Mouse (Mus musculus) adrenal gland, postnatal 14 days (tissue): ENCODE results near the gene Itgb3. TPM values are rescaled to one million over a fixed set of nuclear protein-coding genes. Genes with fewer than 3 reads are reported as not detected.
"Not testable (repeated sequence)": the region's sequence is repeated elsewhere in the genome, so short reads cannot be mapped to it uniquely, and the experiment has no call there.

Experiments
- DNase-seq: peaks from one replicate; pipeline ENCODE4 v3.0.0; 2021; ENCODE audit warnings: mixed read lengths
- long read RNA-seq, 2 experiments: library from polyadenylated mRNA; stranded (forward); transcript quantifications; one replicate each; pipeline ENCODE4 v2.0.0; 2021
- total RNA-seq: library from RNA; stranded (reverse); gene quantifications from 2 replicates; pipeline ENCODE4 v1.2.3, GENCODE M21; 2021

Gene Itgb3
- total RNA-seq: 12.5 and 13.8 TPM in 2 replicates
- long read RNA-seq, experiment 1: 0 reads
- long read RNA-seq, experiment 2, full-length matches to known transcripts: 1 of 8 reads
- long read RNA-seq, experiment 2, partial matches to known transcripts: 7 of 8 reads
- long read RNA-seq, experiment 2, other reads (novel, unspliced or antisense): 0 of 8 reads

DNA sequence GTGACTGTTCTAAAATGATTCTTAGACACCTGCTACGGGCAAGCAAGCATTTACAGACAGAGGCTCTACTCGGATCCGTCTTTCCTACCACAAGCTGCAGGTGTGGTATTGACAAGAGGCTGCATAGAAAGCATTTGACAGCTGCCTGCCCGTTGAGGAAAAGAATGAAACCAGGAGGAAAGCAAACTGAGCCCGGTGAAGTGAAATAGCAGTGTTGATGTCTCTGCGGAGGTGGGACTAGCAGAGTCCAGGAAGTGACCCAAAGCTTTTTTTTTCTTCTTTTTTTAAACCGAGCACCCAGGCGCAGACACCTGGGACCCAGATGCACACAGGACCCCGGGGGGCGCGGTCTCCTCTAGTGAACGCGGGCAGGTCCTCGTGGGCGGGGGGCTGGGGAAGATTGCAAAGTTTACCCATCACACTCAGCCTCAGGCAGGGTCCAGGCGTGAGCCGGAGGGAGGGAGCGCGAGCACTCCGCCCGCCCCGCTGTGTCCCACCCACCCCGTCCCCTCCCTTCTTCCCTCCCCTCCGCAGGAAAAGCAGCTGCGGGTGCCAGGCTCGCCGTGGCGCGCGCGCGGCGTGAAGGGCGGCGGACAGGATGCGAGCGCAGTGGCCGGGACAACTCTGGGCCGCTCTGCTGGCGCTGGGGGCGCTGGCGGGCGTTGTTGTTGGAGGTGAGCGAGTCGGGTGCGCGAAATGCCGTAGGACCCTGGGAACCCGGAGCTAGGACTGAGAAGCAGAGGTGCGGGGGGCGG lies at the start of gene Itgb3:
Itgb3 (plus strand) TSS at position 510 of the 755 bp plus-strand sequence.
- DNase-seq: peak; percentile 91

- DNase-seq: no peak
These were observed 49.7 kb upstream of the Itgb3 start for GRCm38 (mm10) chr11:104558065-104558464.

GRCm38 (mm10) chr11:104558651-104559403 lies 49.0 kb upstream of the Itgb3 start:
- DNase-seq: peak; percentile 47

DNA sequence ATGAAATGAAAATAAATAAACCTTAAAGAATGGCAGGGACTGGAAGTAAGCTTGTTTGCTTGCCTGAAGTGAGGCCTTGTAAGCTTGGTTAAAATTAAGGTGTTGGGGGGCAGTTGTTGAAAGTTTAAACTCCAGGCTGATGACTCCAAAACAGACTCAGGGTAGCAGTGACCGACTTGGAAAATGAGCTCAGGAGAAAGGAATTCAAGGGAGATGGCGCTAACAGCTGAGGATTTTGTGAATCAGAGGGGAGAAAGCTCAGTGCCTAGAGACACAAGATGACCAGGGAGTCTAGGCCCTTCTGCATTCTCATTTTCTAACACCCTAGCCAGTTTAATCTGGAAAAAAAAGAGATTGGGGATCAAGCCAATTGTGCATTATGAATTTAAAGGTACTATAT lies 46.8 kb upstream of the Itgb3 start:
- no peak for DNase-seq

GRCm38 (mm10) chr11:104563496-104563895 lies 44.3 kb upstream of the Itgb3 start:
- DNase-seq: no peak

DNA sequence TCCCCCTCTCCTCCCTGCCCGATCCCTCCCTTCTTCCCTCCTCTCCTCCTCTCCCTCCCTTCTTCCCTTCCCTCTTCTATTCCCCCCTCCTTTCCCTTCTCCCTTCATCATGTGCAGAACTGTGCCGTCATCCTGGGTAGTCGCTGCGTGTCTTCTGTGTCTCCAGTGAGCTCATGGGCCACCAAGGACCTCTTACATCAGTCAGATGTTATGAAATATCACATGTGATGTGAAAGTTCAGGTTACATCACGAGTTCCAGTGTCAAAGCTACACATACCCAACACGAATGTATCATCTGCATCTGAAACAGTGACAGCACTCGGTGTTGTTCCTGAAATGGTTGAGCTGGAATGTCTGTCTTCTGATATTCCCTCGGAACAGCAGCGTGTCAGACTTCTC lies 42.6 kb upstream of the Itgb3 start:
- peak; percentile 31 for DNase-seq

- no peak for DNase-seq
These were observed 41.7 kb upstream of the Itgb3 start for GRCm38 (mm10) chr11:104566097-104566496.

DNA sequence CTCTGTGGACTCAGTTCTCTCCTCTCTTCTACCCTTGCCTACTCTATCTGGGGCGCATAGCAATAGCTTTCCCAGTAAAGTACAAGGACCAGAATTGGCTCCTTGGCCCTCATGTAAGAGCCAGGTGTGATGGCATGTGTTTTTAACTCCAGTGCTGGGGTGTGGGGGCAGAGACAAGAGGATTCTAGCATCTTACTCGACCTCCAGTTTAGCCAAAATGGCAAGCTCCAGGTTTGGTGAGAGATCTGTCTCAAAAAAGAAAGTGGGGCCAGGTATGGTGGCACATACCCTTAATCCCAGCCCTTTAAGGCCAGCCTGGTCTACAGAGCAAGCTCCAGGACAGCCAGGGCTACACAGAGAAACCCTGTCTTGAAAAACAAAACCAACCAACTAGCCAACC lies 41.0 kb upstream of the Itgb3 start:
- DNase-seq: no peak

- DNase-seq: no peak
These were observed 40.1 kb upstream of the Itgb3 start for GRCm38 (mm10) chr11:104567736-104568135.

DNA sequence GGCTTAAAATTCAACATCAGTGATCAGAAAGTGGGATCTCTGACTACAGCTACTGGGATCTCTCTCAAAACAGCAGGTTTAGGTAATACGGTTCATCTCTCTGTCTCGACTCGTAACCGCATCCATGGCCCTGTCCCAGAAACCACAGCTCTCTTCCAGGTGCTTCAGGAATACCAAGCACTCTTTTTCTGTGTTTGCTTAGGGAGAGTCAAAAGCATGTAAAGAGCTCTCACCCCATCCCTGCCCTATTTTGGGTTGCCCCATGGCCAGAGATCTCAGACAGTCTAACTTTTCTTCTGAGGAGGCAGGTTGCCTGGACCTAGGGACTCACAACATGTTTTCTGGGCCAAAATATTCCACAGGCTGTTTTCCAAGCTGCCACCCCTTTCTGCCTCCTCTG lies 39.5 kb upstream of the Itgb3 start:
- DNase-seq: no peak

DNA sequence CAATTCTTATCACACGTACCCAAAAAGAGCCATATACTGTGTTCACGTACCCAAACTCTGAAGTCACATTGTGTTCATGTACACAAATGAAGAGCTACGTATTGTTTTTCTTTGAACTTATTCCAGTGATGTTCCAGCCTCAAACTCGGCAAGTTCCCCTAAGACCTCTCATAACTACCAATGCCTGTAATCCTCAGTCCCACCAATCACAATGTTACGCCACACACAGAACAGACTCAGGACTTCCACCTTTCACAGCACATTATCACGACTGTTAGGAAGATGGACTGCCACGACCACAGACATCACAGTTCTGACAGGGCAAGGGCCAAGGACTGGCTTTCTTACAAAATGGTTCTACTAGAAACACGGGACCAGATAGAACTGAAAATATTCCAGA lies 37.3 kb upstream of the Itgb3 start:
- not testable (repeated sequence) for DNase-seq

DNA sequence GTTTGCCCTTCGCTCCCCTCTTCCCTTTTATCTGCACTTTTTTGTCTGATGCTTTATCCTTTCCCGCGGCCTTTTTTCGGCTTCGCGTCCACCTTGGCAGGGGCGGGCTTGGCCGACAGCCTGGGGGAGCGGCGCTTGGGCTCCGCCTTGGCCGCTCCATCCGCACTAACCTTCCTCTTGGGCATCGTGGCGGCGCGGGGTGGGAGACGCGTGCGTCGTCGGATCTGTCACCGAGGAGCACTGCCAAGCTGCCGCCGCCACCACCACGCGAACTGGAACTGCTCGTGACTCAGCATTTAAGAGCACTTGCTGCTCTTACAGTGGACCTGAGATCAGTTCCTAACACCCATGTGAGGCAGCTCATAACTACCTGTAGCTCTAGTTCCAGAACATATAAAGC lies 36.4 kb upstream of the Itgb3 start:
- DNase-seq: peak; percentile 76

DNA sequence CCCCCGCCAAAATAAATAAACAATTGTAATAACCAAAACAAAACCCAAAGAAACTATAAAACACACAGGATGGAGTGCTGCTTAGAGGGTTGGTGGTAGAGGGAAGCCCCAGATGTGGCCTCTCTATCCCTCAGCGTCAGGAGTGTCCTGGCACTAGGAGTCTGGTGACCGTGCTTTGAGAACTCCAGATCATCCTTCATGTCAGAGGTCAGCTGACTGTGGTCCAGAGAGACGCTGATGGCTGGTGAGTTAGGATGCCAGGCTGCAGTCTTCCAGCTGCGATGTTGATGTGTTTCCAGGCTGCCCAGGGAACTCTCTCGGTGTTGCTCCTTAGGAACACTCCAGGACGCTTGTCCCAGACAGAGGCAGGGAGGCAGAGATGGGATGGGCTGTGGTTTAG lies 35.7 kb upstream of the Itgb3 start:
- DNase-seq: no peak

- no peak for DNase-seq
These were observed 35.2 kb upstream of the Itgb3 start for GRCm38 (mm10) chr11:104572566-104572965.

GRCm38 (mm10) chr11:104576772-104577612 lies 30.8 kb upstream of the Itgb3 start:
- DNase-seq: no peak

DNA sequence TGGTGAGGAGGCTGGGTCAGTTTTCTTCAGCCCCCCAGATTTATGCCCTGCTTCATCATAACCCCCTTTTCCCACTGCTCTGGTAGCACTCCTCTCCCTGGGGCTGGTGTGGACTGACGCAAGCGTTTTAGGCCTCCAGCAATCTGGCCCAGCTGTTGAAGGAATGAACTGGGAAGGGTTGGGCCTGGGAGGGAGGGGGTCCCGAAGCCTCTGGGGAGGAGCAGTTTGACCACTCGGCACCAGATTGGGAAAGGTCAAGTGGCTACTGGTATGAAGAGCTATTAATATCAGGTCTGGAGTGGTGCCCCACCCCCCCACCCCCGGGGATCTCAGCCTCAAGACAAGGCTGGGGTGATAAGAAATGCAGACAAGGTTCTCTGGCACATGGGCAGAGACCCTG lies 29.7 kb upstream of the Itgb3 start:
- DNase-seq: no peak

DNA sequence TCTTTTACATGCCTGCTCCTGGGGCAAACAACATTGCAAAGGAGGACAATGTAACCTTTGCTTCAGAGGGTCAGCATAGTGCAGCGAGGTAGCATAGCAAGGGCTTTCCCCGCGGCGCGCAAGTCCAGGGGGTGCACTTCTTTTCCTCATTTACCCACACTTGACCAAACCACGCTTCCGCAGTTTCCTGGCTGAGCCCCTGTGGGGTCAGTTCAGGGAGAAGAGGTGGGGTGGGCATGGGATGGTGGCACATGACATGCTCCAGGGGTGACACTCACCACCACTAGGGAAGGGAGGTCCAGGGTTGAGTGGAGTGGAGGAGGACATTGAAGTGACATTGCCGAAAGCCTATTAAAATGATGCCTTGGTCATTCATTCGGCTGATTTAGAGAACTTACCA lies 28.7 kb upstream of the Itgb3 start:
- no peak for DNase-seq

DNA sequence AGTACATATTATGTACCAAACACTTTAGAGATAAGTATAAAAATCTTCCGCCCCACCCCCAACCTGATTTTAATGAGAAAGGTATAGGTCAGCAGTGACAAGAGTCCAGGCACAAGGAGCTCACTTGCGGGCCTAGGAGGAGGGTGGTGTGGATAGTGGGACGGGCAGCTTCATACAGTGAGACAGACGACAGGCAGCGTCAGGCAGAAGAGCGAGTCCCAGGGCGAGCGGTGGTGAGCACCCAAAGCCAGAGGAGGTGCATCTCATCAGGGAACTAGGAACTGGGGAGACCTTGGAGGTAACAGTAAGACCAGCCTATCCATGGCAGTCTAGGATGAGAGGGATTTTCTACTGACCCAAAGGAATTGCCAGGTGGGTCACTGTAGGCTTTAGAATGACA lies 28.2 kb upstream of the Itgb3 start:
- DNase-seq: no peak

DNA sequence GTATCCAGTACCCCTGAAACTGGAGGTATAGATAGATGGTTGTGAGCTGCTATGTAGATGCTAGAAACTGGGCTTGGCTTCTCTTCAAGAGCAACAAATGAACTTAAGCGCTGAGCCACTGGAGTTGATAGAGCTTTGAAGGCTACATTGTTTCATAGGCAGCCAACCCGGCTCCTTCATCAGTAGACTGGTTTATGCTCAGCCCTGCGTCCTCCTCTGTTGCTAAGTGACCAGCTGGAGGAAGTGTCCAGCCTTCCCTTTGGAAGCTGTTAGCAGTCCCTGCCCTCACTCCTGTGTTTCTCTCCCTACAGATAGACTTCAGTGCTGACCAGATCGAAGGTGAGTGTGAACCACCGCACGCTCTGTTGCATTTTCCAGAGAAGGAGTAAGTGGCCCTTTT lies 27.7 kb upstream of the Itgb3 start:
- DNase-seq: no peak

DNA sequence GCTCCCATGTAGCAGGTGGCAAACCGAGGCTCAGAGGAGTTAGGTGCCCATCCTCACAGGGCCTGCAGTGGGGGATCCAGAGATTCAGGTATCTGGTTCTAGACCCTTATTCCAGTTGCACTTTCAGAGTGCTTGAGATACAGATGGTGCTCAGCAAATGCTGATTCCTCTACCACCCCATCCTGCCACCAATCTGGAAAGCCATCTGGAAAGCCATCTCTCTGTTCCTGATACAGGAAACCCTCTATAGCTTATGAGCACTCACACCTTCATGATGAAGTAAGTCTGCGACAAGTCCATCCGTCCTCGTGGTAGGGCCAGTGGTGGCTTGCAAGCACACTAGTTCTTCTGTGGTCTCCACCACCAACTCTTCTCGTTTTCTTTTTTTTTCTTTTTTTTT lies 27.2 kb upstream of the Itgb3 start:
- DNase-seq: no peak

DNA sequence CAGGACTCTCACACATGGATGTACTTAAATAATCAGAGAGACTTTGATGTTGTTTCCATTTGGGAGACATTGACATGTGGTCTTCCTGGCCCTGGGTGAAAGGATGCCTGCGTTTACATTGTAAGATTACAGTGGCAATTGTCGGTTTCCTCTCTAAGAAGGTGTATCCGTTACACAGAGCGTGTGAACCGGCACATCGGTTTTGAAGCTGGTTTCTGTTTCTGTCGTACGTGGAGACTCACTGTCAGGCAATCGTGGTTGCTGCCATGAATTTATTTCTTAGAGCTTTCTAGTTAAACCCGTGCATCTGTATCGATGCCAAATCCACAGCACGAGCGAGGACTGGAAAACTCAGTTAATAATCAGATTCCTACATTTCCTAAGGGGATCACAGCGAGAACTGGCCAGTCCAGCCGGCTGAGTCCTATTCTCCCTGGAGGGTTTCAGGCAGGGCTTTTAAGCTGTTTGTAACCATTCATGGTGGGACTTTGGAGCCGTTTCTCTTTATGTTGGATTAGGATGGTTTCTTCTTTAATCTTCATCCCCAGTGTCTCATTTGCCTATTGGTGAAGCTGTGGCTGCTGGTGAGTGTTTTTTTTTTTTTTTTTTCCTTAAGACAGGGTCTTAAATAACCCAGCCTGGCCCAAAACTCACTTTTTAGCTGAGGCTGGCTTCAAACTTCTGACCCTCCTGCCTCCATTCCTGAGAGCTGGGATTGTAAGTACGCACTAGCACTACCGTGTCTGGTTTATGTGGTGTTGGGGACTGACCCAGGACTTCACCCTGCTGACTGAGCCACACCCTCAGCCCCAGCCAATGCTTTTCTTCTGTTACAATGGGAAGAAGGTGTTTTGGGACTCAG lies 26.1 kb upstream of the Itgb3 start:
- DNase-seq: peak; percentile 14

- DNase-seq: no peak
These were observed 25.5 kb upstream of the Itgb3 start for GRCm38 (mm10) chr11:104582308-104582606.
